Mouse (Mus musculus): ENCODE measurements around the gene Acbd5.

- TF ChIP-seq CTCF (conservative IDR thresholded peaks at IDR 0.05 in 1 of 2, IDR thresholded peaks at IDR 0.05 in 1 of 2; ENCODE audit: low read depth in 2 of 2, low read length in 2 of 2) (no peak), MAX (IDR thresholded peaks at IDR 0.05; ENCODE audit: low read length) (no peak), IRF4 (IDR thresholded peaks at IDR 0.05; ENCODE audit: low read depth, low read length) (no peak), HCFC1 (IDR thresholded peaks at IDR 0.05; ENCODE audit: low read depth, low read length) (no peak), ELF1 (IDR thresholded peaks at IDR 0.05; ENCODE audit: low read depth, low read length) (no peak), JUND (conservative IDR thresholded peaks at IDR 0.05; ENCODE audit: low read depth, low read length) (no peak), NELFE (IDR thresholded peaks at IDR 0.05; ENCODE audit: low read depth, low read length) (no peak), E2F4 (IDR thresholded peaks at IDR 0.05; ENCODE audit: insufficient replicate concordance, low read depth, low read length) (no peak), MAFK (IDR thresholded peaks at IDR 0.05; ENCODE audit: insufficient replicate concordance, low read length) (no peak)
Observed at GRCm38 (mm10) chr2:23035467-23035866, 32.5 kb upstream of the Acbd5 start.

Data from CH12.LX (cell line).